Mouse (Mus musculus) bone marrow macrophage, adult 2 months (primary cell): Measurements from ENCODE around the gene Mmgt2.

ENCODE experiments used
- CTCF ChIP-seq: IDR thresholded peaks from 2 replicates; pipeline ENCODE4 v1.5.1; 2012; ENCODE audit warnings: low read depth, mild to moderate bottlenecking, low read length, moderate library complexity
- POLR2A ChIP-seq: IDR thresholded peaks from 2 replicates; pipeline ENCODE4 v1.6.1; 2012; ENCODE audit warnings: mild to moderate bottlenecking, low read depth, low read length, borderline replicate concordance

DNA sequence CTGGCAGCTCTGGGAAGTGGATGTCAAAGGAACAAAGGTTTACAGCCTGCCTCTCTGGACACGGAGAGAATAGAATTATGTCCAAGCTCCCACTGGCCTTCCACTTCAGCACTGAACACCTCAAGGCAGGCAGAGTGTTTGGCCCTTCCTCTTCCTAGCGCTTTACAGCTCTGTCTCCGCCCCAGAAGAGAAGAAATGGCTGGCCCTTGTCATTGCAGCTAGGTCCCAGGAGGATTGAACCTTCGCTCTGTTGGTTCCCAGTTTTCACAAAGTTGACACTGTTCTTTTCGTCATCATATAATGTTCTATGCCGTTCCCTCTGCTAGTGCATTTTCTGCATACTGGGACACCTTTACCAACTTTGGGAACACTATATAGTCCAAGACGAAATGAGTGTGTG is 59.8 kb downstream of the Mmgt2 start:
- TF ChIP-seq CTCF (no peak), POLR2A (no peak)
